Mouse (Mus musculus) kidney, adult 2 months (tissue): Measurements from ENCODE around the gene Nup205.

Experiments used
- CTCF ChIP-seq: fragments of 200-500 bp; conservative IDR thresholded peaks from 2 replicates; pipeline ENCODE4 v1.5.1; 2011; ENCODE audit warnings: low read depth, mild to moderate bottlenecking, control low read depth, low read length, moderate library complexity, mixed read lengths; ENCODE audit not compliant: insufficient read depth, insufficient read length
- POLR2A ChIP-seq: fragments of 200-500 bp; IDR thresholded peaks from one replicate; pipeline ENCODE4 v1.6.1; 2011; ENCODE audit warnings: low read depth, low read length, control low read depth

GRCm38 (mm10) chr6:35279306-35279705, 102.1 kb downstream of the Nup205 start:
- TF ChIP-seq POLR2A: no peak
- TF ChIP-seq CTCF: no peak
